Mouse (Mus musculus): Measurements from ENCODE around the gene Ccdc171.
A peak's percentile ranks its signal among the peaks of the same experiment; 100 is the strongest.

DNA sequence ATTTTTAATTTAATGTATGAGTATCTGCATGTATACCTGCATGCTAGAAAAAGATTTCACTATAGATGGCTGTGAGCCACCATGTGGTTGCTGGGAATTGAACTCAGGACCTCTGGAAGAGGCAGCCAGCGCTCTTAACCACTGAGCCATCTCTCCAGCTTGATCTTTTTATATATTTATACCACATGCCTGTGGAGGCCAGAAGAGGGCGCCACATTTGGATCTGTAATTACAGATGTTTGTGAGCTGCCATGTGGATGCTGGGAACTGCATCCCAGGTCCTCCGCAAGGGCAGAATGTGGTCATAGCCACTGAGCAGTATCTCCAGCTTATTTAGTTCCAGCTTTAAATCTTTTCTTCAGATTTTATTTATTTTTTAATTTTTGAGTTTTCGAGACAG, 5.0 kb upstream of the Ccdc171 start:
- peak; percentile 33 for TF ChIP-seq CTCF (IDR thresholded peaks at IDR 0.05; ENCODE audit: low read depth)
- no peak for TF ChIP-seq EP300 (optimal IDR thresholded peaks at IDR 0.05)
